Mouse (Mus musculus) A20 (cell line): ENCODE measurements around the gene Kcns1.

Source experiments
- DNase-seq: peaks from one replicate; pipeline ENCODE4 v3.0.0-alpha.2; 2011; ENCODE audit warnings: low read depth, low spot score

Kcns1 gene

GRCm38 (mm10) chr2:164126533-164126955 lies 44.4 kb downstream of the Kcns1 start:
- peak; percentile 79 for DNase-seq

GRCm38 (mm10) chr2:164123169-164123766 lies 47.6 kb downstream of the Kcns1 start:
- peak; percentile 77 for DNase-seq

GRCm38 (mm10) chr2:164119503-164119902 lies 51.4 kb downstream of the Kcns1 start:
- DNase-seq, result no peak

- DNase-seq, result no peak
Observed at GRCm38 (mm10) chr2:164115531-164115930, 55.4 kb downstream of the Kcns1 start.

- DNase-seq, result no peak
Observed at GRCm38 (mm10) chr2:164114051-164114450, 56.9 kb downstream of the Kcns1 start.
